Mouse (Mus musculus) forebrain, embryonic 16.5 days (tissue): ENCODE measurements around the gene Cby1. TPM values are rescaled to one million over a fixed set of nuclear protein-coding genes. Genes with fewer than 3 reads are reported as not detected.
"Not testable (repeated sequence)": the region's sequence is repeated elsewhere in the genome, so short reads cannot be mapped to it uniquely, and the experiment has no call there.

Experiments used
- ATAC-seq: fragments of 200-750 bp; cut with Nextera tagmentation; 2 replicates; pipeline ENCODE4 v1.8.0; 2017; ENCODE audit warnings: mild to moderate bottlenecking, moderate library complexity
- H3K27ac ChIP-seq: fragments of 300-500 bp; sonication (generic); 2 replicates; pipeline ENCODE4 v1.5.1; 2014; ENCODE audit warnings: low read length, control low read depth
- H3K27me3 ChIP-seq: fragments of 300-500 bp; sonication (generic); replicated peaks from 2 replicates; pipeline ENCODE4 v1.6.1; 2014; ENCODE audit warnings: low read length; ENCODE audit not compliant: control insufficient read depth, insufficient read depth
- H3K36me3 ChIP-seq: fragments of 300-500 bp; sonication (generic); 2 replicates; pipeline ENCODE4 v1.6.1; 2014; ENCODE audit not compliant: control insufficient read depth, insufficient read depth
- H3K4me1 ChIP-seq: fragments of 300-500 bp; sonication (generic); replicated peaks from 2 replicates; pipeline ENCODE4 v1.6.1; 2014; ENCODE audit warnings: low read length; ENCODE audit not compliant: control insufficient read depth, insufficient read depth
- H3K4me2 ChIP-seq: fragments of 300-500 bp; sonication (generic); 2 replicates; pipeline ENCODE4 v1.6.1; 2014; ENCODE audit warnings: mild to moderate bottlenecking, low read length, control low read depth
- H3K4me3 ChIP-seq: fragments of 300-500 bp; sonication (generic); replicated peaks from 2 replicates; pipeline ENCODE4 v1.5.1; 2014; ENCODE audit warnings: mild to moderate bottlenecking, low read length, control low read depth
- H3K9ac ChIP-seq: fragments of 300-500 bp; sonication (generic); replicated peaks from 2 replicates; pipeline ENCODE4 v1.6.1; 2014; ENCODE audit warnings: low read depth, low read length, control low read depth
- H3K9me3 ChIP-seq: fragments of 300-500 bp; sonication (generic); 2 replicates; pipeline ENCODE4 v1.6.1; 2016; ENCODE audit warnings: low read length; ENCODE audit not compliant: control insufficient read depth
- WGBS: fragments of 180-500 bp; shearing (Covaris S2); extraction: QIAGEN DNeasy Blood & Tissue Kit; methylation state at CpG from one replicate; pipeline ENCODE4 v1.1.7; 2014; 5-methylcytosine and 5-hydroxymethylcytosine counted together
- polyA plus RNA-seq: library from polyadenylated mRNA; unstranded; fragments of >200 nt; fragmentation: Nextera tagmentation; extraction: Ambion mirVana; gene quantifications from 2 replicates; pipeline ENCODE4 v1.2.1, GENCODE M21; 2015

Gene Cby1
- polyA plus RNA-seq, 1 experiment from 2014 or later = 117 TPM

GRCm38 (mm10) chr15:79670249-79670971 is 11.4 kb downstream of the Cby1 start, which contains the start of gene Tomm22:
TSS of gene Tomm22 (plus strand) at chr15:79670861.
- WGBS = 18% methylated on average over 32 of the region's 33 CpGs
- Histone ChIP-seq H3K4me1 (peaks cover 7% of the 10 kb centered on the region), H3K9me3 (no peaks in the 10 kb centered on the region), H3K27ac (0 out of 2 replicates have a peak within 1 kb of the TSS, but pooled peaks have one; percentile 30), H3K36me3 (peaks cover 26% of the 10 kb centered on the region), H3K27me3 (no peaks in the 10 kb centered on the region), H3K4me2 (peak within 1 kb of the TSS; percentile 60), H3K9ac (peak within 1 kb of the TSS; percentile 68), H3K4me3 (peak within 1 kb of the TSS; percentile 77)
- ATAC-seq = peak; percentile 99

GRCm38 (mm10) chr15:79670972-79671299 is 11.9 kb downstream of the Cby1 start:
- Histone ChIP-seq H3K9ac (peak overlapping the region; percentile 68), H3K4me3 (peak overlapping the region; percentile 77), H3K4me2 (peak overlapping the region; percentile 60), H3K9me3 (no peaks in the 10 kb centered on the region), H3K27ac (0 out of 2 replicates have a peak overlapping the region, but pooled peaks have one; percentile 30), H3K36me3 (peaks cover 25% of the 10 kb centered on the region), H3K27me3 (no peaks in the 10 kb centered on the region), H3K4me1 (peaks cover 7% of the 10 kb centered on the region)
- WGBS = under 1% methylated on average over 37 of the region's 37 CpGs
- peak; percentile 57 for ATAC-seq

GRCm38 (mm10) chr15:79671828-79672348 is 12.9 kb downstream of the Cby1 start:
- Histone ChIP-seq H3K36me3 (peaks cover 26% of the 10 kb centered on the region), H3K4me2 (peak overlapping the region; percentile 60)
- H3K27me3 ChIP-seq, H3K4me3 ChIP-seq, H3K9ac ChIP-seq, H3K27ac ChIP-seq, H3K4me1 ChIP-seq, ATAC-seq, H3K9me3 ChIP-seq: not testable (repeated sequence)
- 80% methylated on average over 11 of the region's 11 CpGs for WGBS

- no peak for ATAC-seq
- Histone ChIP-seq H3K27me3 (no peaks in the 10 kb centered on the region), H3K4me2 (no peak overlapping the region), H3K9ac (no peak overlapping the region), H3K4me3 (no peak overlapping the region), H3K9me3 (no peaks in the 10 kb centered on the region), H3K4me1 (peaks cover 7% of the 10 kb centered on the region), H3K27ac (no peak overlapping the region), H3K36me3 (peaks cover 23% of the 10 kb centered on the region)
- WGBS = 86% methylated on average over 2 of the region's 2 CpGs
These were observed 18.9 kb downstream of the Cby1 start for GRCm38 (mm10) chr15:79677936-79678335.

GRCm38 (mm10) chr15:79681973-79682372 is 23.0 kb downstream of the Cby1 start:
- Histone ChIP-seq H3K36me3 (no peaks in the 10 kb centered on the region), H3K27ac (no peak overlapping the region), H3K9ac (no peak overlapping the region), H3K4me3 (no peak overlapping the region), H3K4me1 (peaks cover 44% of the 10 kb centered on the region), H3K4me2 (no peak overlapping the region), H3K27me3 (no peaks in the 10 kb centered on the region), H3K9me3 (no peaks in the 10 kb centered on the region)
- ATAC-seq = no peak
- WGBS = 86% methylated on average over 4 of the region's 4 CpGs

GRCm38 (mm10) chr15:79683146-79683545 is 24.1 kb downstream of the Cby1 start:
- Histone ChIP-seq H3K4me1 (peaks cover 44% of the 10 kb centered on the region), H3K27me3 (no peaks in the 10 kb centered on the region), H3K9ac (no peak overlapping the region), H3K9me3 (no peaks in the 10 kb centered on the region), H3K36me3 (no peaks in the 10 kb centered on the region), H3K4me3 (no peak overlapping the region), H3K4me2 (no peak overlapping the region), H3K27ac (no peak overlapping the region)
- ATAC-seq = no peak
- WGBS = 88% methylated on average over 6 of the region's 6 CpGs

GRCm38 (mm10) chr15:79683707-79684465 is 24.9 kb downstream of the Cby1 start:
- WGBS = 76% methylated on average over 19 of the region's 19 CpGs
- peak overlapping the region; percentile 15; the same call in 1 of the 2 replicates for H3K9ac ChIP-seq
- no peak overlapping the region for H3K27ac ChIP-seq
- H3K36me3 ChIP-seq = no peaks in the 10 kb centered on the region
- no peaks in the 10 kb centered on the region for H3K27me3 ChIP-seq
- H3K9me3 ChIP-seq = no peaks in the 10 kb centered on the region
- H3K4me1 ChIP-seq = peaks cover 48% of the 10 kb centered on the region
- H3K4me3 ChIP-seq = peak overlapping the region; percentile 8; the same call in 1 of the 2 replicates
- peak overlapping the region; percentile 92 for H3K4me2 ChIP-seq
- ATAC-seq = no peak

GRCm38 (mm10) chr15:79684616-79685015 is 25.6 kb downstream of the Cby1 start:
- ATAC-seq = no peak
- H3K27me3 ChIP-seq = no peaks in the 10 kb centered on the region
- no peak overlapping the region; the same call in none of the 2 replicates for H3K9ac ChIP-seq
- no peaks in the 10 kb centered on the region for H3K9me3 ChIP-seq
- H3K4me2 ChIP-seq = peak overlapping the region; percentile 92
- WGBS = 61% methylated on average over 6 of the region's 6 CpGs
- H3K36me3 ChIP-seq = no peaks in the 10 kb centered on the region
- peaks cover 48% of the 10 kb centered on the region for H3K4me1 ChIP-seq
- H3K4me3 ChIP-seq = peak overlapping the region; percentile 93
- H3K27ac ChIP-seq = no peak overlapping the region

GRCm38 (mm10) chr15:79685141-79685641 is 26.2 kb downstream of the Cby1 start:
- peak overlapping the region; percentile 93 for H3K4me3 ChIP-seq
- no peaks in the 10 kb centered on the region for H3K9me3 ChIP-seq
- 44% methylated on average over 6 of the region's 6 CpGs for WGBS
- H3K27me3 ChIP-seq = no peaks in the 10 kb centered on the region
- no peaks in the 10 kb centered on the region for H3K36me3 ChIP-seq
- peak overlapping the region; percentile 92 for H3K4me2 ChIP-seq
- ATAC-seq = no peak
- no peak overlapping the region for H3K27ac ChIP-seq
- H3K9ac ChIP-seq = peak overlapping the region; percentile 93
- H3K4me1 ChIP-seq = peaks cover 52% of the 10 kb centered on the region
